Mouse (Mus musculus): ENCODE measurements around the gene Dydc2. TPM values are rescaled to one million over a fixed set of nuclear protein-coding genes. Genes with fewer than 3 reads are reported as not detected.

The Dydc2 gene
- polyA plus RNA-seq, 1 experiment: 0.27 TPM

DNA sequence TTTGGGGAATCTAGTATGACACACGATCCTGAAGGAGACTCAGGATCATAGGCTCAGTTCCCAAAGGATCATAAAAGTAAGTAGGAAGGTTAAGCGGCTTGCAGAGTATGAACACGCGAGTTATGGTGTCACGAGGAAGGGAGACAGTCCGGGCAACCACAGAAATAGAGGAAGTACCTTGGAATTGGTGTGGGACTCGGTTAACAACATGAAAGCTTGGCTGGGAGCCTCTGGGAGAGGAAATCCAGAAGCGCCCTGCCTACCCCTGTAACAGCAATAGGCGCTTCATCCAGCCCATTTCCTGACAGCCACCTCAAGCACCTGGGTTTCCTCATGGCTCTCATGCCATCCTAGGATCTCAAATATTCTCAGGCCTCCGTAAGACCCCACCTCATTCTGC is 62.7 kb downstream of the Dydc2 start:
- no peak for TF ChIP-seq CTCF (IDR thresholded peaks at IDR 0.05; ENCODE audit: extremely low read depth, insufficient read depth, low read length)
- TF ChIP-seq POLR2A (IDR thresholded peaks at IDR 0.05; ENCODE audit: extremely low read depth, insufficient read depth, low read length): no peak
- H3K27ac ChIP-seq (ENCODE audit: insufficient read depth, low read length): no peak overlapping the region
- H3K4me1 ChIP-seq (ENCODE audit: control insufficient read depth, insufficient read depth, low read length): peaks cover 2% of the 10 kb centered on the region; the same call in 1 of the 2 replicates
- H3K4me3 ChIP-seq (ENCODE audit: insufficient read depth, low read length): no peak overlapping the region

DNA sequence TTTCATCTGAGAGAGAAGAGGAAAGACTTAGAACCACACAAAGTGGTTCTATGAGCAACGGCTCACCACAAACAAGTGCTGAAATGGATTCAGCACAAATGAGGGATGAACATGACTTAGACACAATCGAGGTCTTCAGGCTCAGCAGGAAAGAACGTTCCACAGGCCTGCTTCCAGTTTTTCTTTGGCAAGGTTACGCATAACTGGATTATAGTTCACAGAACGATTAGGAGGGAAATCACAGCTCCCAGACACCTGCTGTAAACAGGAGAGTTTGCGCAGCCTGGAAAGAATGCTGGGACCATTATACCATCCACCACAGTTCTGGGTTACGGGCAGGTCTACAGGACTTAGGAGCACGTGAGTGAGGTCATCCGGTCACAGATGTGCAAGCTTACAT is 63.3 kb downstream of the Dydc2 start:
- TF ChIP-seq POLR2A (IDR thresholded peaks at IDR 0.05; ENCODE audit: extremely low read depth, insufficient read depth, low read length) (no peak), CTCF (IDR thresholded peaks at IDR 0.05; ENCODE audit: extremely low read depth, insufficient read depth, low read length) (no peak)
- H3K4me1 ChIP-seq (ENCODE audit: control insufficient read depth, insufficient read depth, low read length): peaks cover 2% of the 10 kb centered on the region; the same call in 1 of the 2 replicates
- H3K4me3 ChIP-seq (ENCODE audit: insufficient read depth, low read length): no peak overlapping the region
- H3K27ac ChIP-seq (ENCODE audit: insufficient read depth, low read length): no peak overlapping the region

DNA sequence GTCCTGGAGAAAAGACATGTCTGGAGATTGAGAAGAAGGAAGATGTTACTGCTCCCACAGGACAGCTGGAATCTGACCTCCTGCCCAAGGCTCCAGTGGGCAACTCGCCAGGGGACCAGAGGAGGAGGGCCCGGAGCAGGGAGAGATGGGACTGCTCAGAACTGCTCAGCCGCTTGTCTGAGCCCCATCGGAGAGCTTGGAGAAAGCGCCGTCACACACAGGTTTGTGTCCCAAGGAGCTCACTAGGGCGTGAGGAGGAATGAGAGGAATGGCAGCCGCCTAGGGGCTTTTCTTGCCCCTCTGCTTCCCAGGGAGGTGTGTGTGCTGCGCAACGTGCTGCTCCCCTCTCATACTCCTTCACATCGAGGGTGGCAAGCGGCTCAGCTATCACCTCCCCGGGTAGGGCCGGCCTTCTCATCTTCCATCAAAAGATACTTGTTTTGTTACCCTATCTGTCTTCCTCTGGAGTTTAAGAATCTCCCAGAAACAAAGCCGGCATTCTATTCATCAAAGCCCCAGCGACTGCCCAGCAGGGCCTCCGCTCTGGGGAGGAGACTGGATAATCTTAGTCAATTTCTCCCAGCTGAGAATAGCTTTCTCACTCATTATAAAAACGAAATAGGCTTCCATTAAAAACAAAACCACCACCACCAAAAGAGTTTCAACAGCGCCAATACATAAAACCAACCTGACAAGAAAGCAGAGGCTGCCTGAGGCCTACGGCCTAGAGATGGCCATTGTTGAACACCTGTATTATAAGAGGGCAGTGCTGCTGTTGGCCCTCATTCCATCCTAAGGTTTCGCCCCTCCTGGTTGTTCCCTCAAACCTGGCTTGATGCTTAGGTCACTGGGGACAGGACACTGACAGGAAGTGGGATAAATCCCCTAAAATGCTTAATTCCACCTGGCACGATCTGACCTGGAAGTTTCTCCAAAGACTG is 64.5 kb downstream of the Dydc2 start:
- TF ChIP-seq POLR2A (IDR thresholded peaks at IDR 0.05; ENCODE audit: extremely low read depth, insufficient read depth, low read length): no peak
- no peak for TF ChIP-seq CTCF (IDR thresholded peaks at IDR 0.05; ENCODE audit: extremely low read depth, insufficient read depth, low read length)
- Histone ChIP-seq H3K4me3 (ENCODE audit: insufficient read depth, low read length) (no peak overlapping the region), H3K4me1 (ENCODE audit: control insufficient read depth, insufficient read depth, low read length) (peaks cover 2% of the 10 kb centered on the region; the same call in 1 of the 2 replicates), H3K27ac (ENCODE audit: insufficient read depth, low read length) (no peak overlapping the region)

DNA sequence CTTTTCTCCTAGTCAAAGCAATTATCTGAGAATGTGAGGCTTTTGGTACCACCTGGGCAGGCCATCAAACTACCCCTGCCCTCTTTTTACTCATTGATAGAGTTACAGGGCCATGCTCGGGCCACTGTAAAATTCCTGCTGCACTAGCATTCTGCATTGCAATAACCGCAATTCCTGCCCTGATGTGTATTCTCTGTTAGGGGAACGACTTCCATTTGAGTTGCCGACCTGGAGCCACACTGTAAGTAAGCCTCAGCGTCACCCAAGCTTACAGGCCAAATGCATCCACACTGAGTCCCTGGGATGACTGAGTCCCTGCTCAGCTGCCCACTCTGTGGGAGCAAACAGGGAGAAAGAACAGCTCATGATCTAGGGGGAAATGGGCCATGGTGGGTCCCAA is 67.4 kb downstream of the Dydc2 start:
- H3K4me1 ChIP-seq (ENCODE audit: control insufficient read depth, insufficient read depth, low read length): no peaks in the 10 kb centered on the region
- TF ChIP-seq CTCF (IDR thresholded peaks at IDR 0.05; ENCODE audit: extremely low read depth, insufficient read depth, low read length): no peak
- TF ChIP-seq POLR2A (IDR thresholded peaks at IDR 0.05; ENCODE audit: extremely low read depth, insufficient read depth, low read length): no peak
- H3K27ac ChIP-seq (ENCODE audit: insufficient read depth, low read length): no peak overlapping the region
- H3K4me3 ChIP-seq (ENCODE audit: insufficient read depth, low read length): no peak overlapping the region

DNA sequence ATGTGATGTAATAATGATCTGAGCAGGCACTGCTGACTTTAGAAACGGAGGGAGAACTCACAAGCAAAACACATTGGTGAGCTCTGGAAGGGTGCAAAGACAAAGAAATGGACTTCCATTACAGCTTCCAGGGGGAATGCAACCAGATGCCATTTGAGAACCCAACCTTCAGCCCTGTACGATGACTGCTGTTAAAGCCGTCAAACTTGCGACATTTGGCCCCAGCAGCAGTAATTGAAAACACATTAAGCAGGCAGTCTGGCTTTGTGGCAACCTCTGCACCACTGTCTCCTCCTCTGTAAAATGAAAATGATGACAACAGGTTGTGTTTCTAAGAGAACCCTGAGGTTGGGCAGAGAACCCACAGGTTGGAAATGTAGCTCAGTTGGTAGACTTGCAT is 68.2 kb downstream of the Dydc2 start:
- Histone ChIP-seq H3K4me1 (ENCODE audit: control insufficient read depth, insufficient read depth, low read length) (no peaks in the 10 kb centered on the region), H3K27ac (ENCODE audit: insufficient read depth, low read length) (no peak overlapping the region)
- no peak for TF ChIP-seq CTCF (IDR thresholded peaks at IDR 0.05; ENCODE audit: extremely low read depth, insufficient read depth, low read length)
- no peak for TF ChIP-seq POLR2A (IDR thresholded peaks at IDR 0.05; ENCODE audit: extremely low read depth, insufficient read depth, low read length)

DNA sequence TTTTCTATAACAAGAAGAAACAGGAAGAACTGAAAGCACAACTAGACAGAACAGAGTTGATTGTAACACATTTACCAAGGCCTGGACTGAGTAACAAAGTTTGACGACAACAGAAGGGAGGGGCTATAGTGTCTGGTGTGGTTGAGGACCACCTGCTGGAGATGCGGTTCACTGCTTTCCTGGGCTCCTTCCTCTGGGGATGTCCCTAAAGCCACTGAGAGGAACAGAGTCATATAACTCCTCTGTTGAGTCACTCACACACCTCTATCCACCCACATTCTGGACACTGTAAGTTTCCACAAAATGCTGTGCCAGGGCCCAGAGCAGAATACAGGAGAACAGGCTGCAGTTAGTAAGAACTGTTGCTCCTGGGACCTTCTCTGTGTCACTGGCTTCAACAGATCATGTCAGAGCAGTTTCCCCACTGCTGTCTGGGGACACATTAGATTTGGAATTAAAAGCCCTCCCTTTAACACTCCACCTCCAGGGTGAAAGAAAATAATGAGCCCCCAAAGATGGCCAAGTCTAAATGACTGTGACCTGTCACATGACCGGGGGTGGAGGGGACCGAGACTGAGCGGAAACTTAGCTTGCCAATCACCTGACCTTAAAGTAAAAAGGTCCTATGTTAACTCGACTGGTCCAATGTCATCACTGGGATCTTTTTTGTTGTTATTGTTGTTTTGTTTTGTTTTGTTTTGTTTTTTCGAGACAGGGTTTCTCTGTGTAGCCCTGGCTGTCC is 68.9 kb downstream of the Dydc2 start:
- H3K27ac ChIP-seq (ENCODE audit: insufficient read depth, low read length): no peak overlapping the region
- H3K4me3 ChIP-seq (ENCODE audit: insufficient read depth, low read length): no peak overlapping the region
- no peak for TF ChIP-seq POLR2A (IDR thresholded peaks at IDR 0.05; ENCODE audit: extremely low read depth, insufficient read depth, low read length)
- no peak for TF ChIP-seq CTCF (IDR thresholded peaks at IDR 0.05; ENCODE audit: extremely low read depth, insufficient read depth, low read length)
- no peaks in the 10 kb centered on the region for H3K4me1 ChIP-seq (ENCODE audit: control insufficient read depth, insufficient read depth, low read length)

More for the DNA sequence above, 68.2 kb downstream of the Dydc2 start:
- no peak overlapping the region for H3K4me3 ChIP-seq (ENCODE audit: insufficient read depth, low read length)

Other genes with a start within 250 kb of the Dydc2 start
- gene Sh2d4b, start 175.9 kb downstream of the Dydc2 start, polyA plus RNA-seq (2012; rRNA removed): 1.3 and 1.5 TPM in 2 replicates
- gene Tspan14, start 102.4 kb downstream of the Dydc2 start, polyA plus RNA-seq (2012; rRNA removed): 60.9 and 61.0 TPM in 2 replicates
- 123 and 125 TPM in 2 replicates for gene Fam213a, start 55.4 kb downstream of the Dydc2 start, polyA plus RNA-seq (2012; rRNA removed)
- 0.21 TPM in 1 of 2 replicates, not detected in the other for gene Dydc1, start 3.7 kb upstream of the Dydc2 start, polyA plus RNA-seq (2012; rRNA removed)
- 0.02 and 0.06 TPM in 2 replicates for gene Mat1a, start 35.8 kb upstream of the Dydc2 start, polyA plus RNA-seq (2012; rRNA removed)
- not detected in 2 replicates for gene Sftpa1, start 62.6 kb upstream of the Dydc2 start, polyA plus RNA-seq (2012; rRNA removed)
- gene Mbl1, start 82.2 kb upstream of the Dydc2 start, polyA plus RNA-seq (2012; rRNA removed): not detected in 2 replicates
- not detected in 2 replicates for gene Sftpd, start 115.9 kb upstream of the Dydc2 start, polyA plus RNA-seq (2012; rRNA removed)
- gene Gm2832, start 209.6 kb upstream of the Dydc2 start, polyA plus RNA-seq (2012; rRNA removed): 0.10 and 0.17 TPM in 2 replicates

Data from cortical plate, adult 2 months (tissue).